Mouse (Mus musculus) left cerebral cortex, adult 2 months (tissue): ENCODE measurements at regions not wholly inside any gene's neighbourhood (a gene's known extent, or its start where the extent isn't known, plus 50 kb on each side); places are given as distances from the start of the nearest gene placed in this dataset.
A peak's percentile ranks its signal among the peaks of the same experiment; 100 is the strongest.

Experiments
- DNase-seq, 2 experiments: peaks; one replicate each; pipeline ENCODE4 v3.0.0; 2021 to 2022; ENCODE audit warnings: low spot score in 2 of 2, mixed read lengths in 1 of 2; ENCODE audit errors: extremely low spot score in 1 of 2
- H3K27ac ChIP-seq: fragments of 200-600 bp; 2 replicates; pipeline ENCODE4 v1.8.1; 2022
- H3K4me3 ChIP-seq: fragments of 200-600 bp; 2 replicates; pipeline ENCODE4 v1.8.1; 2022
- CTCF ChIP-seq: fragments of 200-600 bp; IDR thresholded peaks from 2 replicates; pipeline ENCODE4 v1.8.1; 2022; ENCODE audit warnings: antibody characterized with exemption, mild to moderate bottlenecking, moderate library complexity
- intact Hi-C: fragments of 180-260 bp; cut with DNase I; formaldehyde crosslinking; loops from one replicate; pipeline ENCODE4 v1.15.1; 2025

GRCm38 (mm10) chr13:43895990-43896389, 111.4 kb downstream of the Cd83 start:
- H3K27ac ChIP-seq = no peak overlapping the region
- peak in 1 of 2 experiments; percentile 14 for DNase-seq
- TF ChIP-seq CTCF = no peak

GRCm38 (mm10) chr13:43897046-43897445, 112.5 kb downstream of the Cd83 start:
- Histone ChIP-seq H3K27ac (no peak overlapping the region), H3K4me3 (no peak overlapping the region)
- DNase-seq = no peak
- TF ChIP-seq CTCF = no peak
- intact Hi-C loops = no loop called here

More at GRCm38 (mm10) chr13:43895990-43896389, 111.4 kb downstream of the Cd83 start:
- H3K4me3 ChIP-seq = no peak overlapping the region
- intact Hi-C loops = no loop called here

DNA sequence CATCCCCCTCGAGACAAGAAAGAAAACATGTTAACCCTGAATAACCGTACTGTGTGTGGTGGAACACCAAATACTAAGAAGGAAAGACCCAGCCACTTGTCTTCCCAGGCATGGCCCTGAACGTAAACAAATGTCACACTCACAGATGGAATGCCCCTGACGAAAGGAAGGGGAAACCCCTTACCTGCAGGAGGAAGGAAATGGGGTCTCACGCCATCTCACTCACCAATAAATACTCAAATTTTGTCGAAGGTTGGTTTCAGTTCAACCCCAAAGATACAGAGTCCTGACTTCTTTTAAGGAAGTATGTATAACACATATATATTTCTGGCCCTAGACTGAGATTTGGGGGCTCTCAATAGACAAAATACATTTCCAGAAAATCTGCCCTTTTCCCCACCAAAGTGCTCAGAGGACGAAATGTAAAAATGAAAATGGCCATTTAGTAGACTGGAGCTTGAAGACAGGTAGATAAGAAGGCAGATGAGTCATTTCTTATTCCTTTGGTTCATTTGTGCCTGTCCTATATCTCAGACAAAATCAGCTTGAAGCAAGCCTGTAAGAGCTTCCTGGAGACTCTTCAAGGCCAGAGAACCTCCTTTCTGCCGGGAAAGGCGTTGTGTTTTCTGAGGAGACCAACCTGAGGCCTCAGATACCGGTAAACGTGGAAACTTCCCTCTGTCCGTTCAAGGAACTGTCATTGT, 114.1 kb downstream of the Cd83 start:
- no peak overlapping the region for H3K27ac ChIP-seq
- no peak for TF ChIP-seq CTCF
- no peak for DNase-seq
- H3K4me3 ChIP-seq = no peak overlapping the region
- intact Hi-C loops = no loop called here

DNA sequence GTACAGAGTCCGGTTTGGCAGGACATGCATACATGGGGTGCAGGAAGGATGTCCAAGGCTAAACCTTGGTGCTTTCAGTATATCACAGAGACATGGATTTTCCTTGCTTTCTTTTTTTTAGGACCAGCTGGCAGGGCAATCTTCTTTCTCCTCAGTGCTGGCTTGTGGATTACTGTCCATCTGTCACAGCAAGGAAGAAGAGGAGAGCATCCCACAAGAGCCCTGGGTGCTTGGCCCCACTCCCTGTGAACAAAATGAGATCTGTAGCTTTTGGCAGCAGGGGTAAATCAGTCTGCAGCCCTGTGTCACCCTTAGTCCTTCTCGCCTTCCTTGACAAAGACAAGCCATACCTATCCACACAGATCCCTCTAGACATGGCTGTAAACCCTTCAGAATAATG, 115.5 kb downstream of the Cd83 start:
- intact Hi-C loops = no loop called here
- no peak overlapping the region for H3K4me3 ChIP-seq
- H3K27ac ChIP-seq = no peak overlapping the region
- no peak for TF ChIP-seq CTCF
- DNase-seq = no peak

- intact Hi-C loops = no loop called here
- DNase-seq = no peak
- no peak overlapping the region for H3K27ac ChIP-seq
These were observed 116.2 kb downstream of the Cd83 start for GRCm38 (mm10) chr13:43900758-43901157.

DNA sequence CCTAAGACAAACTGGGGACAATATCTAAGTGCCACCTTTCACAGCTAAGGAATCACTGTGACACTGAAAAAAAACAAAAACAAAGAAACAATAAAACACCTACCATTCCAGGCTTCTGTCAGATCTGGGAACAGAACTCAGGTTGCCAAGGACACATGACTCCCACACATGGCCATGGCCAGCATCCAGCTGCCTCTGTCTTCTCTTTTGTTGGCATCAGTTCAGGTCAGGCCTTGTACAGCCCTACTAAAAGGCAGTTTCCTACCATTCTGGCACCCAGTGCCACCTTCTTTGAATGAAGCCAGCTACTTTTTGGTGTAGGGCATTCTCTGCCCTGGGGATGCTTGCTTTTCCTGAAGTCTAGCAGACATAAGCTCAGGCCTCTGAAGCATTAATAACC, 118.8 kb downstream of the Cd83 start:
- Histone ChIP-seq H3K4me3 (no peak overlapping the region), H3K27ac (no peak overlapping the region)
- intact Hi-C loops = no loop called here
- TF ChIP-seq CTCF = no peak
- peak in 1 of 2 experiments; percentile 17 for DNase-seq

More at GRCm38 (mm10) chr13:43900758-43901157, 116.2 kb downstream of the Cd83 start:
- H3K4me3 ChIP-seq = no peak overlapping the region
- TF ChIP-seq CTCF = no peak

DNA sequence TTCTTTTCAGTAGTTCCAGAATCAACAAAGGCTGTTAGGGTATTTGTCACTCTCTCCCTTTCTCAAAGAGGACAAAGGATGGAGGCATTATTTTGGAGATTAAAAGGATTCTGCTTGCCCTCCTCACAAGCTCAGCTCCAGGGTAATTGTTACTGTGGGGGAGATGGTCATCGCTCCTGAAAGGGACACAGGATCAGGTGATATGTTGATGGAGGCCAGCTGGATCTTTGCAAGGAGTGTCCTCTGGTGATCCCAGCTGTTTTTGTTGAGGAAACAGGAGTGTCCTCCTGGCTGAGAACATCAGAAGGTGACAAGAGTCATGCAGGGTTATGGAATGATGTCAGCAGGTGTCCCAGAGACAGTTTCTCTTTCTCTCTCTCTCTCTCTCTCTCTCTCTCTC, 119.7 kb downstream of the Cd83 start:
- no peak for DNase-seq
- no peak overlapping the region for H3K4me3 ChIP-seq
- no peak for TF ChIP-seq CTCF
- intact Hi-C loops = no loop called here
- H3K27ac ChIP-seq = no peak overlapping the region

DNA sequence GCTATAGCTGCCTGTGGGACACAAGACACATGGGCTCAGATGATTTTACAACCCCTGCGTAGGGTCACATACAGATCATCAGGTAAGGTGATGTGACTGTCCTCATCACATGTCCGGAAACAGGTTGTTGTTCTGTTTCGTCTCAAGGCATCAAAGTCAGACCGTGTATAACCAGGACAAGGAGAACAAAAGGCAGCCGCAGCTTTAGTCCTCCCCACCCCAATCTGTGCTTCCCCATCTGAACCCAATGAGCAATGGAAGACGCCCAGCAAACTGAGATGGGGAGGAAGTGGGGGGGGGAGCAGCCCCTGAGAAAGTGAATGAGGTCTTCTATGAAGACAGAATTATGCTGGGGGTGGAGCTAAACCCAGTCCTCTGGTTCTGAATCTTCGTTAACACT, 121.7 kb downstream of the Cd83 start:
- no peak overlapping the region for H3K27ac ChIP-seq
- no peak overlapping the region for H3K4me3 ChIP-seq
- no peak for DNase-seq
- TF ChIP-seq CTCF = no peak
- intact Hi-C loops = no loop called here

DNA sequence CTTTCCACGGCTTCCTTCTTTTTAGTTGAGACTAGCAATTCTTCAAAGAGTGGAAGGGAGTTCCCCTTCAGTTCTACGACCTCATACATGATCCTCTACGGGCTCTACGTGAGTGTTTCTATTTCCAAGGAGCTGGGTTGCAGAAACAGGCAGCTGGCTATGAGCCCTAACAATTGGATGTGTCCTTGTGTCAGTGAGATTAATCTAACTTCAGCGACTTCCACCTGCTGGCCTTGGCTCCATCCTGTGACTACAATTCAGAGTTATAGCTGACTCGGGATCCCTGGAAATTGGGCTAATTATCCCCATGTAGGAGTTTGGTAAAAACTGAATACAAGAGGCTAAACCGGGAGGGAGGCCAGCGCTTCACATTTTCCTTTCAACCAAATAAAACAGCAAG, 122.8 kb downstream of the Cd83 start:
- TF ChIP-seq CTCF = no peak
- no peak for DNase-seq
- no peak overlapping the region for H3K4me3 ChIP-seq
- H3K27ac ChIP-seq = no peak overlapping the region
- intact Hi-C loops = no loop called here

- TF ChIP-seq CTCF = no peak
- no peak for DNase-seq
- Histone ChIP-seq H3K27ac (no peak overlapping the region), H3K4me3 (no peak overlapping the region)
- intact Hi-C loops = no loop called here
These were observed 123.6 kb downstream of the Cd83 start for GRCm38 (mm10) chr13:43908041-43908644.

- intact Hi-C loops = no loop called here
- Histone ChIP-seq H3K27ac (no peak overlapping the region), H3K4me3 (no peak overlapping the region)
- no peak for DNase-seq
- TF ChIP-seq CTCF = no peak
These were observed 125.4 kb downstream of the Cd83 start for GRCm38 (mm10) chr13:43909933-43910332.

DNA sequence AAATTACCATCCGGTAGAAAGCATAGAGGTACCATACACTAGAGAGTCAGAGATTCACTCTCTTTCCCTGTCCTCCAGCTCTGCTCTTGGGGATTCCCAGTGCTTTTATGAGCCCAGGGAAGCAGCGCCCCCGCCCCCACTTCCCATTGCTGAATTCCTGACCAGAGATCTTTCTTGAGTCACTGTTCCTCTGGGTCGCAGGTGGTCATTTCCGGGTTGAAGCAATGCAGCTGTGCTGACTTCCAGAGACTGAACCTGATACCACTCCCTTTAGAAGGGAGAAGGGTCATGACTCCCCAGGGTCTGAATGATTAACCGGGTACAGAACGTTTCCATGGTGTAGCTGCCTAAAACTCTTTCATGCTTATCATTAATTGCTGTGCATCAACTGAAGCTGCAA, 128.9 kb downstream of the Cd83 start:
- Histone ChIP-seq H3K27ac (no peak overlapping the region), H3K4me3 (no peak overlapping the region)
- intact Hi-C loops = no loop called here
- no peak for DNase-seq
- TF ChIP-seq CTCF = no peak
